Mouse (Mus musculus) embryonic fibroblast, embryonic 13.5 days (primary cell): ENCODE results near the gene Ndufs8.

Experiments used
- CTCF ChIP-seq: IDR thresholded peaks from 2 replicates; pipeline ENCODE4 v1.5.1; 2011; ENCODE audit warnings: mild to moderate bottlenecking, control low read depth, low read length, moderate library complexity, borderline replicate concordance; ENCODE audit not compliant: insufficient read depth
- POLR2A ChIP-seq: IDR thresholded peaks from 2 replicates; pipeline ENCODE4 v1.6.1; 2011; ENCODE audit warnings: low read depth, mild to moderate bottlenecking, control low read depth, low read length, moderate library complexity

GRCm38 (mm10) chr19:3880054-3880848, 32.3 kb downstream of the Ndufs8 start:
- TF ChIP-seq CTCF: no peak
- TF ChIP-seq POLR2A: no peak
